Comparison of ENCODE assay signal across 22 mouse cellular contexts in the genomic region with DNA sequence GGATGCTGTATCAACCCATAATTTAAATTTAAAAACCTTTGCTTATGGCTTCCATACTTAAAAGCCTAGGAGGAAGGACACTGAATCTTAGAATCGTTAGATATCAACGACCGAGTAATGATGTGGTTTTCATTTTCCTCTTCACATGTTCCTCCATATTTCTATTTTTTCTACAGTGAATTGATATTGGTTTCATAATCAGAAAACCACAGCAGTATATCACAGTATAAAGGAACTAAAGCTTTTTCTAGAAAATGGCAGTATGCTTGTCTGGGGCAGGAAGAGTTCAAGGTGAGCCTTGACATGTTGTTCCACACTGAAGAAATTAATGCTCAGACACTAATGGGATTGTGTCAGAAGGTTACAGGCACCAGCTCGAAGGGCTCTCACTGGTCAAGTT.
"Had no signal": no experiment of that assay in that cellular context is flagged by ENCODE, and none has a peak within 500 bp of the region (broad histone marks: within the 10 kb centered on the region; RNA-seq: fewer than 3 reads in every experiment).

No protein-coding gene starts in this region.

- H3K27ac ChIP-seq: lung, embryonic 15.5 days; macrophage; midbrain, embryonic 10.5 days; midbrain, embryonic 12.5 days; neural tube, embryonic 13.5 days; neural tube, embryonic 15.5 days had no signal

- DNase-seq: liver, postnatal 0 days; lung, adult 2 months; lung, postnatal 14 days; lung, postnatal 36 days; midbrain, embryonic 14.5 days; retina, postnatal 1 day; right cerebral cortex, adult 18-20 months; right cerebral cortex, postnatal 25 days; right cerebral cortex, postnatal 4 days; spleen, adult 18-20 months; thymus, adult 18-20 months; thymus, postnatal 14 days; thymus, postnatal 36 days had no signal

- H3K36me3 ChIP-seq: lung, embryonic 15.5 days; midbrain, embryonic 10.5 days; midbrain, embryonic 12.5 days; neural tube, embryonic 13.5 days; neural tube, embryonic 15.5 days had no signal

- H3K4me1 ChIP-seq: lung, embryonic 15.5 days; midbrain, embryonic 10.5 days; midbrain, embryonic 12.5 days; neural tube, embryonic 13.5 days; neural tube, embryonic 15.5 days had no signal

- H3K4me2 ChIP-seq: lung, embryonic 15.5 days; midbrain, embryonic 12.5 days; neural tube, embryonic 13.5 days; neural tube, embryonic 15.5 days had no signal

- H3K9ac ChIP-seq: liver, postnatal 0 days; lung, embryonic 15.5 days; midbrain, embryonic 12.5 days; neural tube, embryonic 13.5 days; neural tube, embryonic 15.5 days had no signal

- H3K27me3 ChIP-seq: lung, embryonic 15.5 days; midbrain, embryonic 12.5 days; neural tube, embryonic 13.5 days; neural tube, embryonic 15.5 days had no signal

- H3K4me3 ChIP-seq: lung, embryonic 15.5 days; midbrain, embryonic 10.5 days; midbrain, embryonic 12.5 days; myocyte; neural tube, embryonic 13.5 days; neural tube, embryonic 15.5 days had no signal

- ATAC-seq: liver, postnatal 0 days; lung, postnatal 0 days; midbrain, embryonic 16.5 days had no signal

- H3K9me3 ChIP-seq: lung, embryonic 15.5 days; midbrain, embryonic 10.5 days; midbrain, embryonic 12.5 days; neural tube, embryonic 13.5 days; neural tube, embryonic 15.5 days had no signal
